Mouse (Mus musculus) liver, embryonic 16.5 days (tissue): ENCODE data around the gene Zfp81. TPM values are rescaled to one million over a fixed set of nuclear protein-coding genes. Genes with fewer than 3 reads are reported as not detected.

ENCODE experiments used
- polyA plus RNA-seq: library from polyadenylated mRNA; unstranded; fragments of >200 nt; fragmentation: Nextera tagmentation; extraction: Ambion mirVana; gene quantifications from 2 replicates; pipeline ENCODE4 v1.2.1, GENCODE M21; 2015

Zfp81 gene
- polyA plus RNA-seq, 1 experiment from 2014 or later = 2.3 TPM

Other genes with a start within 250 kb of the Zfp81 start
- gene Morc2b, start 219.2 kb downstream of the Zfp81 start, polyA plus RNA-seq = not detected in 2 replicates
- not detected in 2 replicates for gene Olfr55, start 190.4 kb downstream of the Zfp81 start, polyA plus RNA-seq
- not detected in 2 replicates for gene Olfr239, start 167.6 kb downstream of the Zfp81 start, polyA plus RNA-seq
- 0.01 TPM in 1 of 2 replicates, not detected in the other for gene Olfr1564, start 137.2 kb downstream of the Zfp81 start, polyA plus RNA-seq
- gene Zfp955a, start 103.7 kb downstream of the Zfp81 start, polyA plus RNA-seq = 4.0 and 4.2 TPM in 2 replicates
- not detected in 2 replicates for gene Olfr63, start 94.2 kb downstream of the Zfp81 start, polyA plus RNA-seq
- 2.6 and 3.3 TPM in 2 replicates for gene Zfp955b, start 69.3 kb downstream of the Zfp81 start, polyA plus RNA-seq
- 6.0 and 6.8 TPM in 2 replicates for gene Zfp101, start 35.8 kb upstream of the Zfp81 start, polyA plus RNA-seq
- gene Actl9, start 74.0 kb upstream of the Zfp81 start, polyA plus RNA-seq = not detected in 2 replicates
- gene Adamts10, start 165.3 kb upstream of the Zfp81 start, polyA plus RNA-seq = 5.1 and 6.6 TPM in 2 replicates
- gene Myo1f, start 196.8 kb upstream of the Zfp81 start, polyA plus RNA-seq = 11.2 and 12.7 TPM in 2 replicates